Mouse (Mus musculus): ENCODE results near the gene Oxct1. TPM values are rescaled to one million over a fixed set of nuclear protein-coding genes. Genes with fewer than 3 reads are reported as not detected.

Oxct1 gene
- total RNA-seq, 2 experiments from 2014 or later: 340 to 369 TPM

DNA sequence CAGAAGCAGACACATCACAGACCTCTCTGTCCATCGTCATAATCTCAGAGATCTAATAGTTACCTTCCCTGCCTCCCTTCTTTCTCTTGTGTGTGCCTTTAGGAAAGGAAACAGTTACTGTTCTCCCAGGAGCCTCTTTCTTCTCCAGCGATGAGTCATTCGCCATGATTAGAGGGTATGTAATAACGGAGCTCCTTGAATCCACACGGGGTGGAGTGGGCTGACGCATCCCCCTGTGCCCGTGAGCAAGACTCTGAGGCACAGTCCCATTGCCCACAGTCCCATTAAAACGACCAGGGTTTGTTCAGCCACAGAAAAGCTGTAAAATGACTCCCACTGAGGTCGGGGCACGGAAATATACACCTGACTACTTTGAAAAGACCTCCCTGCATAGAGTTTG is 74.8 kb downstream of the Oxct1 start:
- no peak for DNase-seq (ENCODE audit: low spot score)

GRCm38 (mm10) chr15:4104319-4104718 is 78.1 kb downstream of the Oxct1 start:
- DNase-seq (ENCODE audit: low spot score): no peak

GRCm38 (mm10) chr15:4105498-4105897 is 79.3 kb downstream of the Oxct1 start:
- DNase-seq (ENCODE audit: low spot score): no peak

DNA sequence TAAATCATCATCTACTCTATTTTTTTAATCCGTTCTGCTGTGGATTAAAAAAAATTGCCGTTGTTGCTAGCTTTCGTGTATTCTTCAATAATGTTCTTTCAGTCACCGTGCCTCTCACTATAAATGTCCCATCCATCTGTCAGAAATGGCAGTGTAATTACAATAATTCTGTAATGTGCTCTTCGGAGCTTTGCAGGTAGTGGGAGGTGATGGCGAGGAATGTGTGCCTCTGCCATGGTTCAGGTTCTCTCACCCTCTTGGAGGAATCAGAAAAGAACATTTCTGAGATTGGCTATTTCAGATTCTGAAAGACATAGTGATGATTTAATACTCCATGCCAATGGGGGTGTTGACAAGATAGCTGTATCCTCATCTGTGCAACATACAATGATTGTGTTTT is 93.8 kb downstream of the Oxct1 start:
- no peak for DNase-seq (ENCODE audit: low spot score)

DNA sequence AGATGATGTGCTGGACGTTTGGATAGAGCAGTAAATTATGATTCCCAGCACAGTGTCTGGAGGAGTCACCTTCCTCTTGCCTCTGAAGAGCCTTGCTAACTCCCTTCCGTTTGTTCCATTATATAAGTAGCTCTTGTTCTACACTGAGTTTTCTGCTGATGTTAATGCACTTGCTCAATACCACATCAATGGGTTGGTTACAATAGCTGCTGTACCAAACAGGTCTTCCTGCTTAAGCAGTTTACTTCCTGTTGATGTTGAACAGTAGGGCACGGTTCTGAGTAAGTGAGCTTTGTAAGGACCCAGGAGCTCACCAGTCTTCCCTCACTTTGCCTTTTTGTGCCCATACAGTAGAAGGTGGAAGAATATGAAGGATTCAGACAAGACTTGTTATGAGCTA is 98.5 kb downstream of the Oxct1 start:
- no peak for DNase-seq (ENCODE audit: low spot score)

- DNase-seq (ENCODE audit: low spot score): no peak
Observed at GRCm38 (mm10) chr15:4138524-4138923, 112.3 kb downstream of the Oxct1 start.

DNA sequence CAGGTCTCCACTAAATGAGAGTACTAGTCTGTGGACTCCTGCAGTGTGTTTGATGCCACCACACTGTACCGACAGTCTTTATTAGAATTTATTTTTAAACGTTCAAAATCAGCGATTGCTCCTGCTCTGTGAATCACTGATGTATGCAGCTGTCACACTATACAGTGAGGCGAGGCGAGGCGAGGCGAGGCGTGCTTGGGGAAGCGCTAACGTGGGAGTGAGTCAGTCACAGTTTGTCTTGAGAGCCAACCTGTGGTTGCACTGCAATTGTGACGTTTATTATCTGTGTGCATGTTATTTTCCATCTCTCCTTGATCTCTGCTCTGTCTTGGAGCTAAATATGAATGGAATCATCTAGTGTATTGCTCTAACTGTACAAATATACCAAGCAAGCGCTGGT is 113.3 kb downstream of the Oxct1 start:
- no peak for DNase-seq (ENCODE audit: low spot score)

DNA sequence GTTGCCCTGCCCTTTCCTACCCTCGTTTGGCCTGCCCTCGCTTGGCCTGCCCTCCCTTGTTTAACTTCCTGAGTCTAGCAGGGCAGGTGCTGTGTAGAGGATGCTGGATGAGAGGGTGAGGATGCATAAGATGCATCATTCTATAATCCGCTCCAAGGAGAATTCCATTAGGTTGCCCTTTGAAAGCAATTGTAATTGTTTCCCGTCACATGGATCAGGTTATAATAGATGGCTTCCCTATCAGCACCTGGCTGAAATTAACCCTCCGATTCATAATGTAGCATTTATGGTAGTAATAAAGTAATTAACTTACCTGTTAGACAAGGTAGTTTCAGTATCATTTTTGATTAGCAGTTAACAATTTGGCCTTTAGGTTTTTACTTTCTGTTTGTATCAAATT is 119.2 kb downstream of the Oxct1 start:
- DNase-seq (ENCODE audit: low spot score): no peak

- no peak for DNase-seq (ENCODE audit: low spot score)
Observed at GRCm38 (mm10) chr15:4147700-4148099, 121.5 kb downstream of the Oxct1 start.

DNA sequence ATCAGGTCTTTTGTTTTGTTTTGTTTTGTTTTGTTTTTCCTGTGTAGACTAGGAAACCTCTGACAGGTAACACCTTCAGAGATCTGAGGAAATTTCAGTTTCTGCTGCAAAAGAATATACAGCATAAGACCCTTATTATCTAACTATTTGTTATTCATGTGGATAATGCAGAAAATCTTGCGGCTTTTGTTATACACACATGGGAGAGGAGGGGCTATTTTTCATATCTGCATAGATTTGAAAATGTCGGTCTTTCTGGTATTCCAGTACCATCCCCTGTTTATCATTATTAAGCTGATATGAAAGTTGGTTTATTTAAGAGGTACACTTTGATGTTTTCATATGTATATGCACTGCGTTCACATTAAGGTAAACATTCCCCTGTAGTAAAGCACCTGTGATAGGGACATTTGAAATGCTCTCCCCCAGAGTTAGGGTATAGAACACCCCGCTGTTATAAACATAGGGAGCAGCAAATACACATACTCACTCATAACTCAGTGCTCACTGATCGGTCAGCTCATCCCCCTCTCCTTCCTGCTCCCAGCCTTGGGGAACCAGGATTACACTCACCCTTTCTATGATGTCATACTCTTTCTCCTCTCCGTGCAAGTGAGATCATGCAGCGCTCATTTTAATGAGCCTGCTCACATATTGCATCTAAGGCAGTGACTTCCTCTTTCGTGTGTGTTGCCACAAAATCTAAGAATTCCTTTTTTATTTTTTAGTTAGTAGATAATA is 122.6 kb downstream of the Oxct1 start:
- no peak for DNase-seq (ENCODE audit: low spot score)

GRCm38 (mm10) chr15:4154646-4155045 is 128.5 kb downstream of the Oxct1 start:
- DNase-seq (ENCODE audit: low spot score): peak; percentile 72

DNA sequence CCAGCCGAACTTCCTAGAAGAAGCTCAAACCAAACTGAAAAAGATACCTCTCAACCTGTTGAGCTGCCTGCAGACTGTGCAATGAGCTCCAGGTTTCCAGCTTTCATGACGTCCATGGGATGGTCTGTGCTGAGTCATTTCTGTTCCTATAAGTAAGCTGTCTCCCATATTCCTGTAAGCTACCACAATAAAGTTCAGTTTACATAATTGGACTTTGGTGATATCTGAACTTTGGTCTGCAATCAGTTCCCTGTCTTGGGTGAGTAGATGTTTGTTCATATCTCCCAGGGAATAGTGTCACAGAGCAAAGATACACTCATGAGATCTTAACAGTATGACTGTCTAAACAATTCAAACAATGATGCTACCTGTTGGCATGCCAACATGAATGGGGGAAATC is 141.8 kb downstream of the Oxct1 start:
- no peak for DNase-seq (ENCODE audit: low spot score)

- no peak for DNase-seq (ENCODE audit: low spot score)
Observed at GRCm38 (mm10) chr15:4171600-4171999, 145.4 kb downstream of the Oxct1 start.

GRCm38 (mm10) chr15:4197913-4198312 is 171.7 kb downstream of the Oxct1 start:
- DNase-seq (ENCODE audit: low spot score): no peak

Other genes with a start within 250 kb of the Oxct1 start
- gene Fbxo4, start 46.8 kb upstream of the Oxct1 start, total RNA-seq (2021): 1 to 10 TPM; 2.9 to 3.6 TPM
- gene AW549877, start 30.6 kb upstream of the Oxct1 start, total RNA-seq (2021): 10 to 100 TPM; 10.5 to 12.1 TPM

All from gastrocnemius, adult 18-20 months (tissue).